Mouse (Mus musculus): ENCODE data around the gene Birc2.

The Birc2 gene

GRCm38 (mm10) chr9:7845216-7845895, 8.5 kb upstream of the Birc2 start:
- DNase-seq = no peak

- no peak for DNase-seq
Measured at GRCm38 (mm10) chr9:7841221-7841620, 4.4 kb upstream of the Birc2 start.

- peak; percentile 49 for DNase-seq
Measured at GRCm38 (mm10) chr9:7837806-7838440, 1.1 kb upstream of the Birc2 start.

GRCm38 (mm10) chr9:7836331-7836730, 533 bp downstream of the Birc2 start:
- peak; percentile 75 for DNase-seq

- DNase-seq = no peak
Measured at GRCm38 (mm10) chr9:7835302-7835701, 1.6 kb downstream of the Birc2 start.

GRCm38 (mm10) chr9:7833421-7833820, 3.4 kb downstream of the Birc2 start:
- no peak for DNase-seq

GRCm38 (mm10) chr9:7829531-7830528, 7.0 kb downstream of the Birc2 start:
- DNase-seq = no peak

GRCm38 (mm10) chr9:7828706-7829105, 8.2 kb downstream of the Birc2 start:
- no peak for DNase-seq

GRCm38 (mm10) chr9:7824916-7825315, 11.9 kb downstream of the Birc2 start:
- no peak for DNase-seq

- DNase-seq = no peak
Measured at GRCm38 (mm10) chr9:7822758-7823157, 14.1 kb downstream of the Birc2 start.

GRCm38 (mm10) chr9:7805101-7805506, 31.8 kb downstream of the Birc2 start:
- no peak for DNase-seq

GRCm38 (mm10) chr9:7798555-7798954, 38.3 kb downstream of the Birc2 start:
- DNase-seq = no peak

- DNase-seq = no peak
Measured at GRCm38 (mm10) chr9:7797542-7797941, 39.3 kb downstream of the Birc2 start.

- DNase-seq = no peak
Measured at GRCm38 (mm10) chr9:7796129-7796864, 40.6 kb downstream of the Birc2 start.

GRCm38 (mm10) chr9:7795581-7795980, 41.3 kb downstream of the Birc2 start:
- DNase-seq = no peak

- no peak for DNase-seq
Measured at GRCm38 (mm10) chr9:7793561-7793960, 43.3 kb downstream of the Birc2 start.

- DNase-seq = no peak
Measured at GRCm38 (mm10) chr9:7790580-7791084, 46.2 kb downstream of the Birc2 start.

GRCm38 (mm10) chr9:7789764-7790575, 46.9 kb downstream of the Birc2 start:
- DNase-seq = no peak

GRCm38 (mm10) chr9:7788411-7788810, 48.5 kb downstream of the Birc2 start:
- no peak for DNase-seq

GRCm38 (mm10) chr9:7786086-7786485, 50.8 kb downstream of the Birc2 start:
- DNase-seq = no peak

- DNase-seq = no peak
Measured at GRCm38 (mm10) chr9:7785396-7785795, 51.5 kb downstream of the Birc2 start.

- DNase-seq = no peak
Measured at GRCm38 (mm10) chr9:7784615-7785012, 52.2 kb downstream of the Birc2 start.

Data from cerebellum, adult 9-10 months (tissue).